Mouse (Mus musculus) kidney, embryonic 14.5 days (tissue): ENCODE measurements around the gene Aplf. TPM values are rescaled to one million over a fixed set of nuclear protein-coding genes. Genes with fewer than 3 reads are reported as not detected.

Experiments used
- ATAC-seq: fragments of 200-750 bp; cut with Nextera tagmentation; 2 replicates; pipeline ENCODE4 v1.8.0; 2017; ENCODE audit warnings: moderate number of reproducible peaks, mild to moderate bottlenecking, moderate TSS enrichment, moderate library complexity; ENCODE audit not compliant: low FRiP score, low TSS enrichment
- H3K27ac ChIP-seq: fragments of 300-500 bp; sonication (generic); 2 replicates; pipeline ENCODE4 v1.5.1; 2014; ENCODE audit warnings: low read depth, mild to moderate bottlenecking, low read length, moderate library complexity, mixed read lengths
- H3K27me3 ChIP-seq: fragments of 300-500 bp; sonication (generic); 2 replicates; pipeline ENCODE4 v1.6.1; 2014; ENCODE audit warnings: mild to moderate bottlenecking, low read length; ENCODE audit not compliant: control insufficient read depth, insufficient read depth
- H3K36me3 ChIP-seq: fragments of 300-500 bp; sonication (generic); 2 replicates; pipeline ENCODE4 v1.6.1; 2014; ENCODE audit warnings: low read length, mixed read lengths; ENCODE audit not compliant: control insufficient read depth, insufficient read depth
- H3K4me1 ChIP-seq: fragments of 300-500 bp; sonication (generic); 2 replicates; pipeline ENCODE4 v1.6.1; 2014; ENCODE audit warnings: low read length, mixed read lengths; ENCODE audit not compliant: control insufficient read depth, insufficient read depth
- H3K4me2 ChIP-seq: fragments of 300-500 bp; sonication (generic); replicated peaks from 2 replicates; pipeline ENCODE4 v1.6.1; 2014; ENCODE audit warnings: low read depth, mild to moderate bottlenecking, low read length
- H3K4me3 ChIP-seq: fragments of 300-500 bp; sonication (generic); 2 replicates; pipeline ENCODE4 v1.5.1; 2014; ENCODE audit warnings: mild to moderate bottlenecking, low read length
- H3K9ac ChIP-seq: fragments of 300-500 bp; sonication (generic); 2 replicates; pipeline ENCODE4 v1.6.1; 2014; ENCODE audit warnings: low read depth, mild to moderate bottlenecking, low read length, moderate library complexity
- H3K9me3 ChIP-seq: fragments of 300-500 bp; sonication (generic); 2 replicates; pipeline ENCODE4 v1.6.1; 2016; ENCODE audit warnings: low read length; ENCODE audit not compliant: control insufficient read depth
- WGBS: fragments of 180-500 bp; shearing (Covaris S2); extraction: QIAGEN DNeasy Blood & Tissue Kit; methylation state at CpG from one replicate; pipeline ENCODE4 v1.1.7; 2014; 5-methylcytosine and 5-hydroxymethylcytosine counted together
- polyA plus RNA-seq: library from polyadenylated mRNA; unstranded; fragments of >200 nt; fragmentation: Nextera tagmentation; extraction: Ambion mirVana; gene quantifications from 2 replicates; pipeline ENCODE4 v1.2.1, GENCODE M21; 2014

Aplf gene
- polyA plus RNA-seq: 14.6 and 16.9 TPM in 2 replicates

GRCm38 (mm10) chr6:87671771-87672517 is at the start of gene Aplf:
Gene Aplf, minus strand, starts transcription at chr6:87672193.
- WGBS: under 1% methylated on average over 33 of the region's 33 CpGs
- H3K4me3 ChIP-seq: peak within 1 kb of the TSS; percentile 86
- H3K9ac ChIP-seq: peak within 1 kb of the TSS; percentile 71
- H3K27me3 ChIP-seq: no peaks in the 10 kb centered on the region
- H3K9me3 ChIP-seq: no peaks in the 10 kb centered on the region
- peak within 1 kb of the TSS; percentile 84 for H3K4me2 ChIP-seq
- H3K4me1 ChIP-seq: peaks cover 12% of the 10 kb centered on the region
- ATAC-seq: peak; percentile 100
- H3K36me3 ChIP-seq: no peaks in the 10 kb centered on the region
- H3K27ac ChIP-seq: peak within 1 kb of the TSS; percentile 67

- no peak for ATAC-seq
- no peak overlapping the region for H3K27ac ChIP-seq
- no peaks in the 10 kb centered on the region for H3K9me3 ChIP-seq
- no peaks in the 10 kb centered on the region for H3K27me3 ChIP-seq
- H3K9ac ChIP-seq: no peak overlapping the region
- no peak overlapping the region for H3K4me3 ChIP-seq
- whole genome bisulfite sequencing: 85% methylated on average over 4 of the region's 4 CpGs
- no peaks in the 10 kb centered on the region for H3K4me1 ChIP-seq
- H3K36me3 ChIP-seq: no peaks in the 10 kb centered on the region
- no peak overlapping the region for H3K4me2 ChIP-seq
These were observed 42.1 kb upstream of the Aplf start for GRCm38 (mm10) chr6:87714091-87714490.

- 86% methylated on average over 4 of the region's 4 CpGs for WGBS
- no peak for ATAC-seq
- Histone ChIP-seq H3K4me3 (no peak overlapping the region), H3K4me1 (no peaks in the 10 kb centered on the region), H3K36me3 (no peaks in the 10 kb centered on the region), H3K27ac (no peak overlapping the region), H3K27me3 (no peaks in the 10 kb centered on the region), H3K4me2 (no peak overlapping the region), H3K9me3 (no peaks in the 10 kb centered on the region), H3K9ac (no peak overlapping the region)
These were observed 40.3 kb upstream of the Aplf start for GRCm38 (mm10) chr6:87712311-87712710.

GRCm38 (mm10) chr6:87706246-87706645 is 34.3 kb upstream of the Aplf start:
- no peak overlapping the region for H3K27ac ChIP-seq
- no peak for ATAC-seq
- H3K36me3 ChIP-seq: no peaks in the 10 kb centered on the region
- H3K9me3 ChIP-seq: no peaks in the 10 kb centered on the region
- no peak overlapping the region for H3K4me3 ChIP-seq
- H3K4me1 ChIP-seq: no peaks in the 10 kb centered on the region
- no peak overlapping the region for H3K9ac ChIP-seq
- H3K4me2 ChIP-seq: no peak overlapping the region
- H3K27me3 ChIP-seq: no peaks in the 10 kb centered on the region
- 45% methylated on average over 3 of the region's 3 CpGs for WGBS

GRCm38 (mm10) chr6:87696544-87696943 is 24.6 kb upstream of the Aplf start:
- Histone ChIP-seq H3K4me3 (no peak overlapping the region), H3K36me3 (no peaks in the 10 kb centered on the region), H3K9ac (no peak overlapping the region), H3K4me1 (no peaks in the 10 kb centered on the region), H3K27me3 (no peaks in the 10 kb centered on the region), H3K9me3 (no peaks in the 10 kb centered on the region), H3K4me2 (no peak overlapping the region), H3K27ac (no peak overlapping the region)
- WGBS: 93% methylated on average over 4 of the region's 4 CpGs
- no peak for ATAC-seq

GRCm38 (mm10) chr6:87695947-87696346 is 24.0 kb upstream of the Aplf start:
- no peaks in the 10 kb centered on the region for H3K36me3 ChIP-seq
- H3K9ac ChIP-seq: no peak overlapping the region
- no peak for ATAC-seq
- no peaks in the 10 kb centered on the region for H3K4me1 ChIP-seq
- H3K4me2 ChIP-seq: no peak overlapping the region
- no peaks in the 10 kb centered on the region for H3K9me3 ChIP-seq
- H3K27ac ChIP-seq: no peak overlapping the region
- WGBS: 70% methylated on average over 3 of the region's 3 CpGs
- H3K27me3 ChIP-seq: no peaks in the 10 kb centered on the region
- no peak overlapping the region for H3K4me3 ChIP-seq

- Histone ChIP-seq H3K27ac (no peak overlapping the region), H3K9ac (no peak overlapping the region), H3K4me2 (no peak overlapping the region), H3K4me3 (no peak overlapping the region), H3K36me3 (no peaks in the 10 kb centered on the region), H3K4me1 (no peaks in the 10 kb centered on the region), H3K27me3 (no peaks in the 10 kb centered on the region), H3K9me3 (no peaks in the 10 kb centered on the region)
- ATAC-seq: no peak
- 65% methylated on average over 3 of the region's 3 CpGs for WGBS
These were observed 8.4 kb upstream of the Aplf start for GRCm38 (mm10) chr6:87680418-87680817.

GRCm38 (mm10) chr6:87672661-87673060 is 668 bp upstream of the Aplf start:
- H3K4me1 ChIP-seq: peaks cover 12% of the 10 kb centered on the region
- peak overlapping the region; percentile 43 for H3K4me2 ChIP-seq
- H3K9ac ChIP-seq: peak overlapping the region; percentile 42; the same call in 1 of the 2 replicates
- no peak for ATAC-seq
- no peaks in the 10 kb centered on the region for H3K9me3 ChIP-seq
- H3K4me3 ChIP-seq: peak overlapping the region; percentile 86; the same call in 1 of the 2 replicates
- H3K36me3 ChIP-seq: no peaks in the 10 kb centered on the region
- WGBS: 51% methylated on average over 4 of the region's 4 CpGs
- no peak overlapping the region for H3K27ac ChIP-seq
- no peaks in the 10 kb centered on the region for H3K27me3 ChIP-seq

GRCm38 (mm10) chr6:87671353-87671752 is 640 bp downstream of the Aplf start:
- 6% methylated on average over 8 of the region's 8 CpGs for WGBS
- ATAC-seq: no peak
- Histone ChIP-seq H3K9ac (peak overlapping the region; percentile 71), H3K27ac (peak overlapping the region; percentile 67; the same call in 1 of the 2 replicates), H3K9me3 (no peaks in the 10 kb centered on the region), H3K27me3 (no peaks in the 10 kb centered on the region), H3K4me1 (peaks cover 12% of the 10 kb centered on the region), H3K4me3 (peak overlapping the region; percentile 86), H3K36me3 (no peaks in the 10 kb centered on the region), H3K4me2 (peak overlapping the region; percentile 84)
